Mouse (Mus musculus) spleen, postnatal 36 days (tissue): Measurements from ENCODE around the gene Icam1.
"Not testable (repeated sequence)": the region's sequence is repeated elsewhere in the genome, so short reads cannot be mapped to it uniquely, and the experiment has no call there.

Experiments
- DNase-seq, 2 experiments: peaks; one replicate each; pipeline ENCODE4 v3.0.0; 2022; ENCODE audit warnings: low spot score in 2 of 2, mixed read lengths in 1 of 2

Icam1 gene

DNA sequence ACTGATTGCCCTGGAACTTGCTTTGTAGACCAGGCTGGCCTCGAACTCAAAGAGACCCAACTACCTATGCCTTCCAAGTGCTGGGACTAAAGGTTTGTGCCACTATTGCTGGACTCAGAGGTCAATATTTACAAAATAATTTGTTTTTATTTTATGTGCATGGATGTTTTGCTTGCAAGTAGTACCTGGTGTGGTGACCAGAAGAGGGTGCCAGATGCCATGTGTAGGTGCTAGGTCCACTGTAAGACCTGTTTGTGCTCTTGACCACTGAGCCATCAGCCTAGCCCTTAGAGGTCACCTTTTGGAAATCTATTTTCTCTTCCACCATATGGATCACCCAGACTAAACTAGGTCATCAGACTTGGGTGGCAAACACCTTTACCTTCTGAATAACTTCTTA is 6.9 kb downstream of the Icam1 start:
- DNase-seq, result no peak

DNA sequence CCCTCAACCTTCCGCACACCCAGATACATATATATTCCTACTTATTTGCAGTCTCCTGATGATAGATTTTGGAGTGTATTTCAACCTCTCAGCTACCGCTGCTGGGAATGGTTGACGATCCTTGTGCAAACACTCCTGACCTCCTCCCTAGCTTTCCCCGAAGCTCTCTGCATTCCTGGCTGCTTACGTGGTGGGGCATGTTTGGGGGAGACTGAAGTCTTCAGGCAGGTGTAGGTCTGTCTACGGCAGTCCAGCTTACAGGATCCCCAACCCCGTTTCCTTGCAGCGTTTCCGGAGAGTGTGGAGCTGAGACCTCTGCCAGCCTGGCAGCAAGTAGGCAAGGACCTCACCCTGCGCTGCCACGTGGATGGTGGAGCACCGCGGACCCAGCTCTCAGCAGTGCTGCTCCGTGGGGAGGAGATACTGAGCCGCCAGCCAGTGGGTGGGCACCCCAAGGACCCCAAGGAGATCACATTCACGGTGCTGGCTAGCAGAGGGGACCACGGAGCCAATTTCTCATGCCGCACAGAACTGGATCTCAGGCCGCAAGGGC is 9.5 kb downstream of the Icam1 start:
- no peak for DNase-seq

GRCm38 (mm10) chr9:21026849-21027248 is 11.1 kb downstream of the Icam1 start:
- no peak for DNase-seq

DNA sequence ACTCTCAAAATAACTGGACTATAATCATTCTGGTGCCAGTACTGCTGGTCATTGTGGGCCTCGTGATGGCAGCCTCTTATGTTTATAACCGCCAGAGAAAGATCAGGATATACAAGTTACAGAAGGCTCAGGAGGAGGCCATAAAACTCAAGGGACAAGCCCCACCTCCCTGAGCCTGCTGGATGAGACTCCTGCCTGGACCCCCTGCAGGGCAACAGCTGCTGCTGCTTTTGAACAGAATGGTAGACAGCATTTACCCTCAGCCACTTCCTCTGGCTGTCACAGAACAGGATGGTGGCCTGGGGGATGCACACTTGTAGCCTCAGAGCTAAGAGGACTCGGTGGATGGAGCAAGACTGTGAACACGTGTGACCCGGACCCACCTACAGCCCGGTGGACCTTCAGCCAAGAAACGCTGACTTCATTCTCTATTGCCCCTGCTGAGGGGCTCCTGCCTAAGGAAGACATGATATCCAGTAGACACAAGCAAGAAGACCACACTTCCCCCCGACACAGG is 12.0 kb downstream of the Icam1 start:
- no peak for DNase-seq

- no peak for DNase-seq
These were observed 12.8 kb downstream of the Icam1 start for GRCm38 (mm10) chr9:21028560-21029110.

GRCm38 (mm10) chr9:21029291-21030054 is 13.7 kb downstream of the Icam1 start, which contains the start of gene Icam4:
Gene Icam4 (plus strand): TSS chr9:21029373.
- DNase-seq, result peak; percentile 71 to 80

DNA sequence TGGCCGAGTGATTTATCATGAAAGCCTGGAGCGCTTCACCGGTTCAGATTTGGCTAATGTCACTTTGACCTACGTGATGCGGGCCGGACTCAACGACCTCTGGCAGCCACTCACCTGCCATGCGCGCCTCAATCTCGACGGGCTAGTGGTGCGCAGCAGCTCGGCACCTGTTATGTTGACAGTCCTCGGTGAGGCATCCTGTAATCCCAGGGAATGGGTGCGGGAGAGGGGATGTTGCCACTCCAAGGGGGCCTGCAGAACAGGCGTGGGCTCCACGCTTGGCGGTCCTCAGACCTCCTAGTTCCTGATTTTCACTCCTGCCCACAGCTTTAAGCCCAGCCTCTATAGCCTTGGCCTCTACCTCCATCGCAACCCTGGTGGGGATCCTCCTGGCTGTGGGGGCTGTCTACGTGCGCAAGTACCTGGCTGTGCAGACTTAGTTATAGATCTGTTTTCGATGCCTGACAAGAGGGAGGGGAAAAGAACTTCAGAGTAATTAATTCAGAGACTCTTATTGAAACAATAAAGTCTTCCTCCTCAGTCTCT is 14.3 kb downstream of the Icam1 start:
- DNase-seq, result no peak

DNA sequence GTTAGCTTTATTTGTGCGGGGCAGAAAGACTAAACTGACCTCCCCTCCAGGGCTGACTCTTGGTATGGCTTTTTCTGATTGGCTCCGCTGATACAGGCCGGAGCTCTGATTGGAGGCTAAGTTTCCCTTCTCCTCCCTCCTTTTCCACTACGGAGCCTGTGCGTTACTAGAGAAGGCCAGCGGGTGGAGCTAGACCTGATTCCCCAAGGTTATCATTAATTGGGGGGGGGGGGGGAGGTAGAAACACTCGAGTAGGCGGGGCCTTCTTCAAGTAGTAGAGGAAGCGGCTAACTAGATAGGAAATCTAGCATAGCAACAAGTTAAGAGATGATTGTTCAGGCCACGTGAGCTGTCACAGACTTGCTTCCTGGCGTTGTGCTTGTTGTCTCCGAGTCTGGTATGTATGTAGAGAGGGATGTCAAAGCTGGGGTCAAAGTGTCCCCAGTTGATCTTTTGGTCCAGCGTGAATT is 15.0 kb downstream of the Icam1 start:
- DNase-seq, result peak; percentile 91 to 95

DNA sequence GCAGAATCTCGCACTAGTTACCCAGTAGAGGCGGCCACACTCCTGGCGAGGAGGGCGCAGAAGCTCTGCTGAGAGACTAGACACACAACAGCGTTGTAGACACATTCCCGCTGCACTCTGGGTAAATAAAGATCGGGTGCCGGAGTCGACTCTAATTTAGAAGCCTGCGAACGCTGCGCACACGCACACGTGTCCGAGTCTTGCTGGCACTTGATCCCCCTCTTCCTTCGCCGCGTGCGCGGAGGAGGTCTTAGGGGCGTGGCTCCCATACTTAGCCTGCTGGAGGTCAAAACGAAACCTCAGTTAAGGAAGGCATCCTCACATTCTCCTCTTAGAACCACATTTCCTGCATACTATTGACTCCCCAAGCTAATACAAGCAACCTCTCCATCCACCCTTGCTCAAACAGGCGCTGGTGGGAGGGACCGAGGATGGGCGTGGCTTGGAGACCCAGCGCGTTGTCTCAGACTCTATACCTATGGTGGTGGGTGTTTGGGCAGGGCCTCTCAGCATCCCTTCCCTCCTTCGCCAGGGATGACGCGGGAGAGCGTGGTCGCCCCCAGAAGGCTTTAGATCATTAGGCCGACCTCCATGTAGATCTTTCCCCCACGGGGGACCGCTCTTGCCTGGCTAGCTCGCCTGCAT is 15.6 kb downstream of the Icam1 start:
- DNase-seq, result peak; percentile 57 to 74

GRCm38 (mm10) chr9:21031896-21032351 is 16.1 kb downstream of the Icam1 start, which contains the start of gene Icam5:
Gene Icam5 (plus strand): TSS chr9:21032073.
- DNase-seq, result peak; percentile 27 to 44

GRCm38 (mm10) chr9:21032491-21032890 is 16.7 kb downstream of the Icam1 start:
- DNase-seq, result no peak

DNA sequence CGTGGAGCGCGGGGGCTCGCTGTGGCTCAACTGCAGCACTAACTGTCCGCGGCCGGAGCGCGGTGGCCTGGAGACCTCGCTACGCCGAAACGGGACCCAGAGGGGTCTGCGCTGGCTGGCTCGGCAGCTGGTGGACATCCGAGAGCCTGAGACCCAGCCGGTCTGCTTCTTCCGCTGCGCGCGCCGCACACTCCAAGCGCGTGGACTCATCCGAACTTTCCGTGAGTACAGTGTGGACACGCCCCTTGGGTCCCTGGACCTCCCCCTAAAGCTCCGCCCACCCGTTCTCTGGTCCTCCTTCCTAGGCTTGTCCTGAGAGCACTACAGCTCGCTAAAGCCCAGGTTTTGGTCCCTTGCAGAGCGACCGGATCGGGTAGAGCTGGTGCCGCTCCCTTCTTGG is 17.4 kb downstream of the Icam1 start:
- peak; percentile 83 to 89 for DNase-seq

- no peak for DNase-seq
These were observed 18.8 kb downstream of the Icam1 start for GRCm38 (mm10) chr9:21034481-21035085.

DNA sequence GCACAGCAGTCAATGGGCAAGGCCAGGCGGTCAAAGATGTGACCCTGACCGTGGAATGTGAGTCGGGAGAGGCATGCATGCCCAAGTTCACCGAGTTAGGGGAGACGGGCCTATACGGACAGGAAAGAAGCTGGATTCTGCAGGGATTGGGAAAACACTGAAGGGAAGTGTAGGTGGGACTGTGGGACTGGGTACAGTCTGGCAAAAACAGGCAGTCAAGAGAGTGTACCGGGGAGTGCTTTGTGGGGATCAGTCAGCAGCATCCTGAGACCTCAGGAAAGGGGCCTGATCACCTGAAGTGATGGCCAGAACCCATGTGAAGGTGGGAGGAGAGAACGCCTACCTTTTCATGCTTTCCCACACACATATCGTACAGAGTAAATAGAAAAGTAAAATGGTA is 19.8 kb downstream of the Icam1 start:
- DNase-seq, result no peak

GRCm38 (mm10) chr9:21036161-21036560 is 20.4 kb downstream of the Icam1 start:
- no peak for DNase-seq

GRCm38 (mm10) chr9:21036666-21037065 is 20.9 kb downstream of the Icam1 start:
- DNase-seq, result no peak

- DNase-seq, result no peak
These were observed 21.7 kb downstream of the Icam1 start for GRCm38 (mm10) chr9:21037481-21037891.

- DNase-seq, result no peak
These were observed 24.0 kb downstream of the Icam1 start for GRCm38 (mm10) chr9:21039779-21040178.

GRCm38 (mm10) chr9:21041308-21041707 is 25.5 kb downstream of the Icam1 start:
- DNase-seq, result no peak

GRCm38 (mm10) chr9:21043563-21043962 is 27.8 kb downstream of the Icam1 start:
- no peak for DNase-seq

GRCm38 (mm10) chr9:21044785-21045184 is 29.0 kb downstream of the Icam1 start:
- DNase-seq, result not testable (repeated sequence)
